Mouse (Mus musculus): Measurements from ENCODE around the gene Atp1a3.
A peak's percentile ranks its signal among the peaks of the same experiment; 100 is the strongest.
"Not testable (repeated sequence)": the region's sequence is repeated elsewhere in the genome, so short reads cannot be mapped to it uniquely, and the experiment has no call there.

The Atp1a3 gene

GRCm38 (mm10) chr7:25005421-25006065 is at the start of gene Atp1a3:
TSS of gene Atp1a3 (minus strand) at chr7:25005958.
- DNase-seq (ENCODE audit: low read depth, low spot score), result peak; percentile 64

- no peak for DNase-seq (ENCODE audit: low read depth, low spot score)
Observed at GRCm38 (mm10) chr7:25052587-25052986, 46.8 kb upstream of the Atp1a3 start.

GRCm38 (mm10) chr7:25049295-25049930 is 43.7 kb upstream of the Atp1a3 start:
- no peak for DNase-seq (ENCODE audit: low read depth, low spot score)

- DNase-seq (ENCODE audit: low read depth, low spot score), result no peak
Observed at GRCm38 (mm10) chr7:25047363-25047762, 41.6 kb upstream of the Atp1a3 start.

GRCm38 (mm10) chr7:25044599-25044998 is 38.8 kb upstream of the Atp1a3 start:
- not testable (repeated sequence) for DNase-seq (ENCODE audit: low read depth, low spot score)

GRCm38 (mm10) chr7:25041921-25042320 is 36.2 kb upstream of the Atp1a3 start:
- DNase-seq (ENCODE audit: low read depth, low spot score), result no peak

- peak; percentile 72 for DNase-seq (ENCODE audit: low read depth, low spot score)
Observed at GRCm38 (mm10) chr7:25035916-25036315, 30.2 kb upstream of the Atp1a3 start.

GRCm38 (mm10) chr7:25034796-25035195 is 29.0 kb upstream of the Atp1a3 start:
- no peak for DNase-seq (ENCODE audit: low read depth, low spot score)

- DNase-seq (ENCODE audit: low read depth, low spot score), result peak; percentile 70
Observed at GRCm38 (mm10) chr7:25031528-25031927, 25.8 kb upstream of the Atp1a3 start.

- peak; percentile 81 for DNase-seq (ENCODE audit: low read depth, low spot score)
Observed at GRCm38 (mm10) chr7:25030032-25030753, 24.4 kb upstream of the Atp1a3 start.

- no peak for DNase-seq (ENCODE audit: low read depth, low spot score)
Observed at GRCm38 (mm10) chr7:25026452-25026851, 20.7 kb upstream of the Atp1a3 start.

GRCm38 (mm10) chr7:25025855-25026439 is 20.2 kb upstream of the Atp1a3 start:
- DNase-seq (ENCODE audit: low read depth, low spot score), result no peak

- no peak for DNase-seq (ENCODE audit: low read depth, low spot score)
Observed at GRCm38 (mm10) chr7:25011592-25011991, 5.8 kb upstream of the Atp1a3 start.

- no peak for DNase-seq (ENCODE audit: low read depth, low spot score)
Observed at GRCm38 (mm10) chr7:25010090-25010913, 4.5 kb upstream of the Atp1a3 start.

GRCm38 (mm10) chr7:25009099-25009700 is 3.4 kb upstream of the Atp1a3 start:
- no peak for DNase-seq (ENCODE audit: low read depth, low spot score)

- DNase-seq (ENCODE audit: low read depth, low spot score), result no peak
Observed at GRCm38 (mm10) chr7:25008635-25009034, 2.9 kb upstream of the Atp1a3 start.

GRCm38 (mm10) chr7:25007609-25008374 is 2.0 kb upstream of the Atp1a3 start:
- no peak for DNase-seq (ENCODE audit: low read depth, low spot score)

- no peak for DNase-seq (ENCODE audit: low read depth, low spot score)
Observed at GRCm38 (mm10) chr7:25006586-25007364, 1.0 kb upstream of the Atp1a3 start.

GRCm38 (mm10) chr7:25006171-25006570 is 413 bp upstream of the Atp1a3 start:
- DNase-seq (ENCODE audit: low read depth, low spot score), result no peak
